In the genomic region with DNA sequence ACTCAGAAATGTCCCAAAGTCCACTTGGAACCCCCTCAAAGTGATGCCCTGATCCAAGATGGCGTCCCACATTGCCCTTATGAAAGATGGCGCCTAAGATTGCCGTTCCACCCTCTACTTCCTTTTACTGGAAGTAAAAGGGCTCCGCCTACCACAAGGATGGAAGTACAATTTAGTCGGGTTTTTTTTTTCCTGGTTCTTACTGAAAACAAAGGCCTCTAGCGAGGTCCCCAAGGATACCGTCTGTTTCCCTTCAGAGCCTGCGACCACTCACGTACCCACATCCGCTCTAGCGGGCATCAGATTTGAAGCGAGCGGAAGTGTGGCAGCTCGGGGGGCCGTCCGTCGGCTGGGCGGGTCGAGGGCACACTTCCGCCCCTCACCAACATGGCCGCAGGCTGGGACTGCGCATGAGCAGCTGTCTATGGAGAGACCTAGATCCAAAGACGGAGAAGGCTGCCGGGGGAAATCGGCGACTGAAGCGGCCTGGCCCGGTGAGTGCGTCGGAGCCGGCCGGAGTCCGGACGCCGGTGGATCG, we compare ENCODE assay signal across 8 mouse cellular contexts. TPM values are rescaled to one million over a fixed set of nuclear protein-coding genes. Genes with fewer than 3 reads are reported as not detected.
DNase-seq lines count a peak whose midpoint lies in the region; ATAC-seq lines count a peak whose summit lies in the region.

Gene Usf1, plus strand, starts transcription at position 367 of the 538 bp plus-strand sequence.

- ATAC-seq in inflammation-experienced regulatory T-cells, adult 6 months = peak; percentile 84
- peak; percentile 89 for ATAC-seq in megakaryocyte-erythroid progenitor cell, adult 5-6 weeks (replicated peaks; ENCODE audit: low FRiP score, low TSS enrichment, poor library complexity, severe bottlenecking)

- intact Hi-C loops in gastrocnemius, postnatal 14 days (cut with DNase I; ENCODE audit: low total_unique reads) = no loop called here
- intact Hi-C loops in left cerebral cortex, postnatal 10 days (cut with DNase I) = loop anchor here (5.0 to 10.0 kb wide), 2 partner anchors 49 to 64 kb away; partner anchors contain the start of gene Klhdc9

- DNase-seq in adrenal gland, adult (ENCODE audit: inconsistent age in 2 of 2, low spot score in 1 of 2) = peak; percentile 96 to 98
- peak; percentile 97 for DNase-seq in embryo, embryonic 10.5 days (ENCODE audit: low spot score)
- DNase-seq in gastrocnemius, postnatal 14 days = peak; percentile 95
- peak; percentile 93 to 97 for DNase-seq in left cerebral cortex, postnatal 10 days (ENCODE audit: extremely low spot score in 1 of 2, low spot score in 2 of 2)
- DNase-seq in right cerebral cortex, postnatal 25 days = peak; percentile 95
- peak; percentile 93 to 95 for DNase-seq in urinary bladder, postnatal 4 days (ENCODE audit: low spot score in 2 of 2)

RNA-seq across cellular contexts. Expression of gene Usf1, which starts in this region (rescaled TPM):
- total RNA-seq in gastrocnemius, postnatal 14 days (2021) = 10 to 100 TPM; 25.8 to 27.0 TPM
- 10 to 100 TPM; 46.9 to 62.6 (median 57.2) TPM for polyA plus RNA-seq in inflammation-experienced regulatory T-cells, adult 6 months (2017; shearing (Covaris generic))
- 100 to 1,000 TPM; 110 to 119 TPM for total RNA-seq in left cerebral cortex, postnatal 10 days (2021)
- total RNA-seq in megakaryocyte-erythroid progenitor cell, adult 5-6 weeks (2014; fragmentation: Nextera tagmentation) = 24.1 and 32.0 TPM in 2 replicates
- total RNA-seq in megakaryocyte-erythroid progenitor cell, adult 5-6 weeks (2017) = 46.2 and 60.5 TPM in 2 replicates

Comparison
In these comparisons a context has a peak if more than half of its experiments do, and no peak if none do; other contexts are left out.
1. Peak in every context shown above with its lines: DNase-seq and ATAC-seq.